Mouse (Mus musculus): ENCODE results near the gene Pdzrn3.

GRCm38 (mm10) chr6:101135368-101135767 lies 242.3 kb downstream of the Pdzrn3 start:
- TF ChIP-seq POLR2A (IDR thresholded peaks at IDR 0.05; ENCODE audit: borderline replicate concordance, insufficient read depth, low read length) (no peak), CTCF (IDR thresholded peaks at IDR 0.05; ENCODE audit: borderline replicate concordance, insufficient read depth, low read depth, low read length) (no peak)
